Mouse (Mus musculus) forebrain, embryonic 15.5 days (tissue): Measurements from ENCODE around the gene Slc5a5. TPM values are rescaled to one million over a fixed set of nuclear protein-coding genes. Genes with fewer than 3 reads are reported as not detected.
"Not testable (repeated sequence)": the region's sequence is repeated elsewhere in the genome, so short reads cannot be mapped to it uniquely, and the experiment has no call there.

Experiments
- ATAC-seq: fragments of 200-750 bp; cut with Nextera tagmentation; replicated peaks from 2 replicates; pipeline ENCODE4 v1.8.0; 2017; ENCODE audit warnings: mild to moderate bottlenecking, moderate TSS enrichment, moderate library complexity
- H3K27ac ChIP-seq: fragments of 300-500 bp; sonication (generic); replicated peaks from 2 replicates; pipeline ENCODE4 v1.5.1; 2015; ENCODE audit warnings: mild to moderate bottlenecking, inconsistent platforms
- H3K27me3 ChIP-seq: fragments of 300-500 bp; sonication (generic); 2 replicates; pipeline ENCODE4 v1.6.1; 2015; ENCODE audit warnings: inconsistent platforms
- H3K36me3 ChIP-seq: fragments of 300-500 bp; sonication (generic); 2 replicates; pipeline ENCODE4 v1.6.1; 2015; ENCODE audit warnings: mild to moderate bottlenecking, inconsistent platforms
- H3K4me1 ChIP-seq: fragments of 300-500 bp; sonication (generic); 2 replicates; pipeline ENCODE4 v1.6.1; 2015; ENCODE audit warnings: inconsistent platforms
- H3K4me2 ChIP-seq: fragments of 300-500 bp; sonication (generic); replicated peaks from 2 replicates; pipeline ENCODE4 v1.6.1; 2015; ENCODE audit warnings: mild to moderate bottlenecking, inconsistent platforms
- H3K4me3 ChIP-seq: fragments of 300-500 bp; sonication (generic); 2 replicates; pipeline ENCODE4 v1.5.1; 2015; ENCODE audit warnings: mild to moderate bottlenecking, inconsistent platforms
- H3K9ac ChIP-seq: fragments of 300-500 bp; sonication (generic); replicated peaks from 2 replicates; pipeline ENCODE4 v1.6.1; 2015; ENCODE audit warnings: mild to moderate bottlenecking, inconsistent platforms
- H3K9me3 ChIP-seq: fragments of 300-500 bp; sonication (generic); 2 replicates; pipeline ENCODE4 v1.6.1; 2016; ENCODE audit warnings: inconsistent platforms
- WGBS: fragments of 180-500 bp; shearing (Covaris S2); methylation state at CpG from one replicate; pipeline ENCODE4 v1.1.7; 2015; ENCODE audit warnings: mixed read lengths; 5-methylcytosine and 5-hydroxymethylcytosine counted together
- polyA plus RNA-seq: library from polyadenylated mRNA; unstranded; fragments of >200 nt; fragmentation: Nextera tagmentation; extraction: Ambion mirVana; gene quantifications from 2 replicates; pipeline ENCODE4 v1.2.1, GENCODE M21; 2015

Gene Slc5a5
- polyA plus RNA-seq, 1 experiment from 2014 or later = 1.4 TPM

GRCm38 (mm10) chr8:70899226-70899625 lies 6.7 kb upstream of the Slc5a5 start:
- no peak overlapping the region for H3K4me2 ChIP-seq
- no peak overlapping the region for H3K9ac ChIP-seq
- no peaks in the 10 kb centered on the region for H3K9me3 ChIP-seq
- peaks cover 17% of the 10 kb centered on the region for H3K4me1 ChIP-seq
- H3K27ac ChIP-seq = no peak overlapping the region
- ATAC-seq = no peak
- peaks cover 17% of the 10 kb centered on the region for H3K36me3 ChIP-seq
- peaks cover 14% of the 10 kb centered on the region; the same call in 1 of the 2 replicates for H3K27me3 ChIP-seq
- WGBS = 92% methylated on average over 2 of the region's 2 CpGs
- no peak overlapping the region for H3K4me3 ChIP-seq

GRCm38 (mm10) chr8:70898661-70899198 lies 6.2 kb upstream of the Slc5a5 start:
- H3K27me3 ChIP-seq = peaks cover 16% of the 10 kb centered on the region; the same call in 1 of the 2 replicates
- no peak overlapping the region; the same call in 1 of the 2 replicates for H3K4me2 ChIP-seq
- no peaks in the 10 kb centered on the region for H3K9me3 ChIP-seq
- H3K27ac ChIP-seq = peak overlapping the region; percentile 62; the same call in 1 of the 2 replicates
- WGBS = 62% methylated on average over 2 of the region's 2 CpGs
- H3K4me1 ChIP-seq = peaks cover 17% of the 10 kb centered on the region
- H3K9ac ChIP-seq = peak overlapping the region; percentile 47; the same call in 1 of the 2 replicates
- peaks cover 22% of the 10 kb centered on the region for H3K36me3 ChIP-seq
- ATAC-seq = no peak
- no peak overlapping the region for H3K4me3 ChIP-seq

- Histone ChIP-seq H3K9ac (peak overlapping the region; percentile 47), H3K4me2 (peak overlapping the region; percentile 72), H3K4me1 (peaks cover 17% of the 10 kb centered on the region), H3K36me3 (peaks cover 30% of the 10 kb centered on the region), H3K4me3 (peak overlapping the region; percentile 64), H3K27me3 (peaks cover 19% of the 10 kb centered on the region), H3K27ac (peak overlapping the region; percentile 62), H3K9me3 (no peaks in the 10 kb centered on the region)
- under 1% methylated on average over 20 of the region's 20 CpGs for WGBS
- peak; percentile 59 for ATAC-seq
These were observed 5.3 kb upstream of the Slc5a5 start for GRCm38 (mm10) chr8:70897681-70898413.

- Histone ChIP-seq H3K27me3 (peaks cover 25% of the 10 kb centered on the region), H3K9ac (peak within 1 kb of the TSS; percentile 85), H3K36me3 (peaks cover 30% of the 10 kb centered on the region), H3K27ac (peak within 1 kb of the TSS; percentile 75), H3K4me3 (peak within 1 kb of the TSS; percentile 64), H3K4me2 (peak within 1 kb of the TSS; percentile 73), H3K9me3 (no peaks in the 10 kb centered on the region), H3K4me1 (peaks cover 23% of the 10 kb centered on the region)
- WGBS = under 1% methylated on average over 60 of the region's 60 CpGs
- ATAC-seq = peak; percentile 99
These were observed 4.6 kb upstream of the Slc5a5 start, which contains the start of gene Rpl18a for GRCm38 (mm10) chr8:70897021-70897680. TSS of gene Rpl18a (minus strand) at chr8:70897412.

- WGBS = 2% methylated on average over 25 of the region's 25 CpGs
- ATAC-seq = no peak
These were observed 3.9 kb upstream of the Slc5a5 start for GRCm38 (mm10) chr8:70896316-70897020.

GRCm38 (mm10) chr8:70895571-70896259 lies 3.2 kb upstream of the Slc5a5 start:
- H3K9me3 ChIP-seq, ATAC-seq, H3K27ac ChIP-seq: not testable (repeated sequence)
- WGBS = 80% methylated on average over 24 of the region's 24 CpGs
- Histone ChIP-seq H3K9ac (0 out of 2 replicates have a peak overlapping the region, but pooled peaks have one; percentile 85), H3K4me3 (peak overlapping the region; percentile 64), H3K36me3 (peaks cover 30% of the 10 kb centered on the region), H3K4me1 (peaks cover 27% of the 10 kb centered on the region), H3K27me3 (peaks cover 39% of the 10 kb centered on the region), H3K4me2 (peak overlapping the region; percentile 73)

More at GRCm38 (mm10) chr8:70896316-70897020, 3.9 kb upstream of the Slc5a5 start:
- Histone ChIP-seq H3K4me2 (peak overlapping the region; percentile 73), H3K4me3 (peak overlapping the region; percentile 64), H3K27me3 (peaks cover 32% of the 10 kb centered on the region), H3K9ac (peak overlapping the region; percentile 85), H3K9me3 (no peaks in the 10 kb centered on the region), H3K27ac (peak overlapping the region; percentile 75; the same call in 1 of the 2 replicates), H3K36me3 (peaks cover 30% of the 10 kb centered on the region), H3K4me1 (peaks cover 27% of the 10 kb centered on the region)

- Histone ChIP-seq H3K4me2 (no peak overlapping the region), H3K9me3 (no peaks in the 10 kb centered on the region), H3K9ac (no peak overlapping the region), H3K27me3 (peaks cover 41% of the 10 kb centered on the region), H3K4me1 (peaks cover 27% of the 10 kb centered on the region), H3K4me3 (no peak overlapping the region), H3K36me3 (peaks cover 30% of the 10 kb centered on the region), H3K27ac (no peak overlapping the region)
- ATAC-seq = no peak
- 89% methylated on average over 8 of the region's 8 CpGs for WGBS
These were observed 2.4 kb upstream of the Slc5a5 start for GRCm38 (mm10) chr8:70894771-70895545.

GRCm38 (mm10) chr8:70894385-70894720 lies 1.8 kb upstream of the Slc5a5 start:
- 67% methylated on average over 2 of the region's 2 CpGs for whole genome bisulfite sequencing
- no peak overlapping the region for H3K27ac ChIP-seq
- no peak overlapping the region for H3K4me3 ChIP-seq
- peaks cover 30% of the 10 kb centered on the region for H3K36me3 ChIP-seq
- no peak overlapping the region for H3K4me2 ChIP-seq
- peaks cover 41% of the 10 kb centered on the region for H3K27me3 ChIP-seq
- peaks cover 27% of the 10 kb centered on the region for H3K4me1 ChIP-seq
- no peak for ATAC-seq
- no peaks in the 10 kb centered on the region for H3K9me3 ChIP-seq
- H3K9ac ChIP-seq = no peak overlapping the region

GRCm38 (mm10) chr8:70893656-70894384 lies 1.3 kb upstream of the Slc5a5 start:
- H3K4me3 ChIP-seq = no peak overlapping the region
- no peak overlapping the region for H3K9ac ChIP-seq
- no peak overlapping the region for H3K27ac ChIP-seq
- peaks cover 27% of the 10 kb centered on the region for H3K4me1 ChIP-seq
- no peaks in the 10 kb centered on the region for H3K9me3 ChIP-seq
- 29% methylated on average over 12 of the region's 12 CpGs for WGBS
- peaks cover 41% of the 10 kb centered on the region for H3K27me3 ChIP-seq
- H3K4me2 ChIP-seq = no peak overlapping the region
- peaks cover 30% of the 10 kb centered on the region for H3K36me3 ChIP-seq
- no peak for ATAC-seq

- Histone ChIP-seq H3K4me3 (peak overlapping the region; percentile 10), H3K27me3 (peaks cover 41% of the 10 kb centered on the region), H3K36me3 (peaks cover 30% of the 10 kb centered on the region), H3K4me1 (peaks cover 20% of the 10 kb centered on the region), H3K4me2 (peak overlapping the region; percentile 12; the same call in 1 of the 2 replicates), H3K9ac (no peak overlapping the region), H3K27ac (no peak overlapping the region), H3K9me3 (no peaks in the 10 kb centered on the region)
- no peak for ATAC-seq
- WGBS = 31% methylated on average over 20 of the region's 20 CpGs
These were observed 519 bp upstream of the Slc5a5 start for GRCm38 (mm10) chr8:70892896-70893655.
